ENCODE assay signal across 13 mouse cellular contexts in the genomic region with DNA sequence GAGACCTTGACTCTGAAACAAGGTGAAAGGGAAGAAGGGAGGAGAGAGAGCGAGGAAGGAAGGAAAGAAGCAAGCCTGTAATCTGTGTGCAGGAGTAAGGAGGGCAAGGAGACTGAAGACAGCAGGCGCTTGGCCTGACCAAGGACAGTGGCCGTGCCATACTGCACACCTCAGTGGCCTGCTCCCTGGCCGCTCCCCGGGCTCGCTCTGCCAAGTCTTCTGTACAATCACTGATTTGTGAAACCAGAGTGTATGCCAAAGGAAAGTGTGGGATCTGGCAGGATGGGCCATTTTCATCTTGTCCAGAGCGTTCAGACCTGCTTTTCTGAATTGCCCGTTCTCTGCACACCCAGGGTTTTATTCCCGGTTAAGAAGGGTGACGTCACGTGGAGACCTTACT.
DNase-seq lines count a peak whose midpoint lies in the region; ATAC-seq lines count a peak whose summit lies in the region.
"Had no signal": no experiment of that assay in that cellular context is flagged by ENCODE, and none has a peak within 500 bp of the region (broad histone marks: within the 10 kb centered on the region; RNA-seq: fewer than 3 reads in every experiment).

No protein-coding gene starts in this region.

- H3K4me3 ChIP-seq in forebrain, embryonic 13.5 days, result no peak overlapping the region
- H3K4me3 ChIP-seq: embryonic facial prominence, embryonic 13.5 days; gastrocnemius, adult 2 months; liver, embryonic 13.5 days; lung, embryonic 15.5 days had no signal

- H3K36me3 ChIP-seq in forebrain, embryonic 13.5 days (ENCODE audit: poor library complexity, severe bottlenecking), result no peaks in the 10 kb centered on the region
- H3K36me3 ChIP-seq: embryonic facial prominence, embryonic 13.5 days; liver, embryonic 13.5 days; lung, embryonic 15.5 days had no signal

- no peaks in the 10 kb centered on the region for H3K4me1 ChIP-seq in forebrain, embryonic 13.5 days
- H3K4me1 ChIP-seq: lung, embryonic 15.5 days had no signal

- no peak overlapping the region for H3K27ac ChIP-seq in forebrain, embryonic 13.5 days
- H3K27ac ChIP-seq: embryonic facial prominence, embryonic 13.5 days; gastrocnemius, adult 2 months; liver, embryonic 13.5 days; lung, embryonic 15.5 days had no signal

- H3K4me2 ChIP-seq in forebrain, embryonic 13.5 days, result no peak overlapping the region
- H3K4me2 ChIP-seq: embryonic facial prominence, embryonic 13.5 days; liver, embryonic 13.5 days; lung, embryonic 15.5 days had no signal

- H3K27me3 ChIP-seq in forebrain, embryonic 13.5 days, result no peaks in the 10 kb centered on the region
- H3K27me3 ChIP-seq: embryonic facial prominence, embryonic 13.5 days; liver, embryonic 13.5 days; lung, embryonic 15.5 days had no signal

- peak; percentile 39 for DNase-seq in kidney, adult 11 months
- no peak for DNase-seq in kidney, postnatal 10 days
- peak; percentile 56 for DNase-seq in Muller cell, postnatal 12 days (ENCODE audit: inconsistent ontology term)
- peak; percentile 97 for DNase-seq in brain, adult 2 months (ENCODE audit: low read depth, low spot score)
- DNase-seq in cerebellum, adult 9-11 months, result peak; percentile 96
- DNase-seq: forebrain, postnatal 0 days; gastrocnemius, adult 2 months; liver, embryonic 13.5 days had no signal

- H3K9me3 ChIP-seq in forebrain, embryonic 13.5 days (replicated peaks), result no peaks in the 10 kb centered on the region
- H3K9me3 ChIP-seq: embryonic facial prominence, embryonic 13.5 days; liver, embryonic 13.5 days; lung, embryonic 15.5 days had no signal

- 89% methylated on average over 11 of the region's 11 CpGs for WGBS in forebrain, embryonic 13.5 days

- H3K9ac ChIP-seq in forebrain, embryonic 13.5 days, result no peak overlapping the region
- H3K9ac ChIP-seq: embryonic facial prominence, embryonic 13.5 days; forebrain, postnatal 0 days; liver, embryonic 13.5 days; lung, embryonic 15.5 days had no signal

- ATAC-seq in forebrain, embryonic 13.5 days, result no peak
- ATAC-seq in megakaryocyte-erythroid progenitor cell, adult 5-6 weeks (replicated peaks; ENCODE audit: low FRiP score, low TSS enrichment, poor library complexity, severe bottlenecking), result no peak
- ATAC-seq: forebrain, postnatal 0 days; inflammation-experienced regulatory T-cells, adult 6 months had no signal
